Mouse (Mus musculus): ENCODE results near the gene Bhlha15. TPM values are rescaled to one million over a fixed set of nuclear protein-coding genes. Genes with fewer than 3 reads are reported as not detected.

The Bhlha15 gene
- polyA plus RNA-seq, 1 experiment from 2014 or later = 0.28 TPM

- H3K36me3 ChIP-seq = peaks cover 53% of the 10 kb centered on the region
- no peak overlapping the region for H3K4me2 ChIP-seq
- H3K4me1 ChIP-seq = no peaks in the 10 kb centered on the region
- 65% methylated on average over 8 of the region's 8 CpGs for WGBS
- no peaks in the 10 kb centered on the region for H3K27me3 ChIP-seq
- no peak for ATAC-seq (ENCODE audit: insufficient number of reproducible peaks, low FRiP score, low TSS enrichment, low read depth)
- H3K9me3 ChIP-seq = no peaks in the 10 kb centered on the region
- no peak overlapping the region for H3K9ac ChIP-seq
- peak overlapping the region; percentile 55 for H3K27ac ChIP-seq
- H3K4me3 ChIP-seq = no peak overlapping the region
These were observed 20.7 kb upstream of the Bhlha15 start for GRCm38 (mm10) chr5:144169275-144169975.

GRCm38 (mm10) chr5:144173648-144174047 is 16.4 kb upstream of the Bhlha15 start:
- Histone ChIP-seq H3K4me2 (no peak overlapping the region), H3K4me1 (no peaks in the 10 kb centered on the region), H3K9me3 (no peaks in the 10 kb centered on the region), H3K36me3 (peaks cover 74% of the 10 kb centered on the region), H3K9ac (no peak overlapping the region), H3K4me3 (no peak overlapping the region), H3K27me3 (no peaks in the 10 kb centered on the region), H3K27ac (no peak overlapping the region)
- 95% methylated on average over 18 of the region's 18 CpGs for WGBS
- ATAC-seq (ENCODE audit: insufficient number of reproducible peaks, low FRiP score, low TSS enrichment, low read depth) = no peak

GRCm38 (mm10) chr5:144178216-144178615 is 11.9 kb upstream of the Bhlha15 start:
- Histone ChIP-seq H3K27me3 (no peaks in the 10 kb centered on the region), H3K36me3 (peaks cover 53% of the 10 kb centered on the region), H3K27ac (no peak overlapping the region), H3K4me1 (no peaks in the 10 kb centered on the region), H3K9ac (no peak overlapping the region), H3K4me3 (no peak overlapping the region), H3K4me2 (no peak overlapping the region), H3K9me3 (no peaks in the 10 kb centered on the region)
- no peak for ATAC-seq (ENCODE audit: insufficient number of reproducible peaks, low FRiP score, low TSS enrichment, low read depth)
- 48% methylated on average over 6 of the region's 6 CpGs for WGBS

- Histone ChIP-seq H3K27me3 (no peaks in the 10 kb centered on the region), H3K27ac (no peak overlapping the region), H3K36me3 (peaks cover 39% of the 10 kb centered on the region), H3K9ac (no peak overlapping the region), H3K4me2 (no peak overlapping the region), H3K9me3 (no peaks in the 10 kb centered on the region), H3K4me3 (no peak overlapping the region), H3K4me1 (0 out of 2 replicates have a peak, but pooled peaks cover 2% of the 10 kb centered on the region)
- 94% methylated on average over 7 of the region's 7 CpGs for WGBS
- ATAC-seq (ENCODE audit: insufficient number of reproducible peaks, low FRiP score, low TSS enrichment, low read depth) = no peak
These were observed 8.8 kb upstream of the Bhlha15 start for GRCm38 (mm10) chr5:144181249-144181648.

DNA sequence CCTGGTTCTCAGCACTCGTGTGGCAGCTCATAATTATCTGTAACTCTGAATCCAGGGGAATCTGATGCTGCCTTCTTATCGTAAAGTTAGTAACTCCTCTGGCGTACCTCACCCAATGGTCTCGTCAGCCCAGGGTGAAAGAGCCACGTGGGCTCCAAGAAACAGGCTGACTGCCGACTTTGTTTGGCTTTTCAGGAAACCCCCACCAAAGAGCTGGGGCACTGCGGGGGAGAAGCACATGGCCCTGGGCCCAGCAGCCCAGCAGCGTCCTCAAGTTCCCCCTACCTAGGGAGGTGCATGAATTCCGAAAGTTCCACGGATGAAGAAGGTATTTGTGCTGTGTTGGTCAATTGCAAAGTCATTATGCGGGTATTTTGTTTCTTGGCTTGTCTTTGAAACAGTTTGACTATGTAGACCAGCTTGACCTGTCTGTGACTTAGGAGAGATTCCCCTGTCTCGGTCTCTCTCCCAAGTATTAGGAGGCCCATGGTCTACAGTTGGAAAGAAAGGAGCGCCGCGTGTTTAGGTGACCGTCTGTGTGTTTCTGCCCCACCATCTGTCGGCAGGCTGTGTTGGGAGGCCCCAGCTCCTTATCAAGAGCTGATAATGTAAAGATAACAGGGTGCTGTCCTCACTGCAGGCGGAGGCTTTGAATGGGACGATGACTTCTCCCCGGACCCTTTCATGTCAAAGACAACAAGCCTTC is 7.4 kb upstream of the Bhlha15 start:
- Histone ChIP-seq H3K27ac (no peak overlapping the region), H3K4me1 (0 out of 2 replicates have a peak, but pooled peaks cover 2% of the 10 kb centered on the region), H3K4me2 (no peak overlapping the region), H3K9ac (no peak overlapping the region), H3K9me3 (no peaks in the 10 kb centered on the region), H3K27me3 (no peaks in the 10 kb centered on the region), H3K36me3 (peaks cover 33% of the 10 kb centered on the region), H3K4me3 (no peak overlapping the region)
- ATAC-seq (ENCODE audit: insufficient number of reproducible peaks, low FRiP score, low TSS enrichment, low read depth) = no peak
- WGBS = 62% methylated on average over 20 of the region's 20 CpGs

GRCm38 (mm10) chr5:144183248-144183559 is 6.9 kb upstream of the Bhlha15 start:
- H3K4me3 ChIP-seq = no peak overlapping the region
- H3K36me3 ChIP-seq = peaks cover 28% of the 10 kb centered on the region
- no peaks in the 10 kb centered on the region for H3K27me3 ChIP-seq
- 0 out of 2 replicates have a peak, but pooled peaks cover 2% of the 10 kb centered on the region for H3K4me1 ChIP-seq
- no peaks in the 10 kb centered on the region for H3K9me3 ChIP-seq
- H3K9ac ChIP-seq = no peak overlapping the region
- no peak overlapping the region for H3K4me2 ChIP-seq
- ATAC-seq (ENCODE audit: insufficient number of reproducible peaks, low FRiP score, low TSS enrichment, low read depth) = no peak
- H3K27ac ChIP-seq = no peak overlapping the region
- WGBS = 69% methylated on average over 8 of the region's 8 CpGs

DNA sequence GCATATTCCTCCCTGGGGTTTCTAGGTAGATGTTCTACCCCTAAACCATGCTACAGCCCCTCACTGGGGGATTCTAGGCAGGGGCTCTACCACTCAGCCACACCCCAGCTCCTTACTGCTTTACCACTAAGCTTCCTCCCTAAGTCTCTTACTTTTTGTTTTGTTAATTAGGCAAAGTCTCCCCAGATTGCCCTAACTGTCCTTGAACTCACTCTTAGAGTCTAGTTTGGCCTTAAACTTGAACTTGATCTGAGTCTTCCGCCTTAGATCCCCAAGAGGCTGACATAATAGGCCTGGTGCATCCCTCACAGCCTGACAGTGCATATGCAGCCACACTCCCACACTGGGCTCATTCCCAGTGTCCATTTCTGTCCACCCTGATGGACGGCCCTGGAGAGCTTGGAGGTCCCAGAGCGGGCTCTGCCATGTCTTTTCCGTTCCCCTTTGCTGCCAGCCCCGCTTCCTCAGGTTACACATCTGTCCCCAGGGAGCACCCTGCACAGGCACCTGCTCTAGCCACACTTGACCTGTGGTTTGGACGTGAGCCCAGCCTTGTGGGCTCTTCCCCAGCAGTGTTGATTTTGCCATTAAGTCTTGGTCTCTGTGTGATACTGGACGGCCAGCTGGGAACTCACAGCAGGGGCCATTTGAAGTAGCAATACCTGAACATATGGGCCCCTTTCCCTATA is 6.3 kb upstream of the Bhlha15 start:
- no peaks in the 10 kb centered on the region for H3K27me3 ChIP-seq
- H3K4me2 ChIP-seq = no peak overlapping the region
- no peaks in the 10 kb centered on the region for H3K9me3 ChIP-seq
- H3K4me1 ChIP-seq = 0 out of 2 replicates have a peak, but pooled peaks cover 2% of the 10 kb centered on the region
- no peak overlapping the region for H3K4me3 ChIP-seq
- peaks cover 24% of the 10 kb centered on the region for H3K36me3 ChIP-seq
- no peak overlapping the region for H3K9ac ChIP-seq
- ATAC-seq (ENCODE audit: insufficient number of reproducible peaks, low FRiP score, low TSS enrichment, low read depth) = no peak
- 57% methylated on average over 7 of the region's 7 CpGs for WGBS
- H3K27ac ChIP-seq = no peak overlapping the region

GRCm38 (mm10) chr5:144184350-144185045 is 5.6 kb upstream of the Bhlha15 start:
- no peak for ATAC-seq (ENCODE audit: insufficient number of reproducible peaks, low FRiP score, low TSS enrichment, low read depth)
- no peak overlapping the region for H3K27ac ChIP-seq
- H3K9ac ChIP-seq = no peak overlapping the region
- peaks cover 20% of the 10 kb centered on the region for H3K36me3 ChIP-seq
- no peaks in the 10 kb centered on the region for H3K27me3 ChIP-seq
- no peak overlapping the region for H3K4me3 ChIP-seq
- H3K4me1 ChIP-seq = peaks cover 5% of the 10 kb centered on the region
- H3K9me3 ChIP-seq = no peaks in the 10 kb centered on the region
- 86% methylated on average over 21 of the region's 21 CpGs for WGBS
- H3K4me2 ChIP-seq = no peak overlapping the region

- ATAC-seq (ENCODE audit: insufficient number of reproducible peaks, low FRiP score, low TSS enrichment, low read depth) = no peak
- Histone ChIP-seq H3K36me3 (peaks cover 16% of the 10 kb centered on the region), H3K9ac (no peak overlapping the region), H3K27me3 (no peaks in the 10 kb centered on the region), H3K4me2 (no peak overlapping the region), H3K4me1 (peaks cover 21% of the 10 kb centered on the region), H3K9me3 (no peaks in the 10 kb centered on the region), H3K27ac (no peak overlapping the region), H3K4me3 (no peak overlapping the region)
- 80% methylated on average over 6 of the region's 6 CpGs for WGBS
These were observed 1.7 kb upstream of the Bhlha15 start for GRCm38 (mm10) chr5:144188422-144188821.

DNA sequence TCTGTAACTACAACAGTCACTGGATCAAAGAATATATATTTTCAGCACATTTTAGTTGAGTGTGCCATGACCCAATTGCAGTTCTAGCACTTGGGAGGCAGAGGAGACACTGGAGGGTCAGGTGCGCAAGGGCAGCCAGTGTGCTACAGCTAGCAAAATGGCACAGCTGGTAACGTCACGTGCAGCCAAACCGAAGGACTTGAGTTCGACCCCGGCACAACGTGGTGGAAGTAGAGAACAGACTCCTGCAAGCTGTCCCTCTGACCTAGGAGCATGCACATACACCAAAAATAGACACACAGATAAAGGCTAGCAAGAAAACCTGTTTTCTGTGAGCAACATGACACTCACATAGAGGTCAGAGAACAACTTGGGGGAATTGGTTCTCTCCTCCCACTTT is 759 bp upstream of the Bhlha15 start:
- Histone ChIP-seq H3K9ac (no peak overlapping the region), H3K9me3 (no peaks in the 10 kb centered on the region), H3K36me3 (peaks cover 16% of the 10 kb centered on the region), H3K4me1 (peaks cover 18% of the 10 kb centered on the region), H3K27me3 (no peaks in the 10 kb centered on the region), H3K27ac (no peak overlapping the region), H3K4me2 (no peak overlapping the region), H3K4me3 (no peak overlapping the region)
- WGBS = 77% methylated on average over 7 of the region's 7 CpGs
- no peak for ATAC-seq (ENCODE audit: insufficient number of reproducible peaks, low FRiP score, low TSS enrichment, low read depth)

- no peaks in the 10 kb centered on the region for H3K9me3 ChIP-seq
- H3K9ac ChIP-seq = no peak overlapping the region
- peaks cover 19% of the 10 kb centered on the region for H3K4me1 ChIP-seq
- H3K27me3 ChIP-seq = no peaks in the 10 kb centered on the region
- WGBS = 58% methylated on average over 23 of the region's 23 CpGs
- H3K27ac ChIP-seq = no peak overlapping the region
- ATAC-seq (ENCODE audit: insufficient number of reproducible peaks, low FRiP score, low TSS enrichment, low read depth) = no peak
- H3K4me2 ChIP-seq = no peak overlapping the region
- no peak overlapping the region for H3K4me3 ChIP-seq
- H3K36me3 ChIP-seq = no peaks in the 10 kb centered on the region; the same call in none of the 2 replicates
These were observed 940 bp downstream of the Bhlha15 start for GRCm38 (mm10) chr5:144191026-144191425.

Data from limb, embryonic 15.5 days (tissue).